Mouse (Mus musculus): Measurements from ENCODE around the gene Gm3285. TPM values are rescaled to one million over a fixed set of nuclear protein-coding genes. Genes with fewer than 3 reads are reported as not detected.

Gene Gm3285
- total RNA-seq (2021) = not detected
- long read RNA-seq = 0 reads

DNA sequence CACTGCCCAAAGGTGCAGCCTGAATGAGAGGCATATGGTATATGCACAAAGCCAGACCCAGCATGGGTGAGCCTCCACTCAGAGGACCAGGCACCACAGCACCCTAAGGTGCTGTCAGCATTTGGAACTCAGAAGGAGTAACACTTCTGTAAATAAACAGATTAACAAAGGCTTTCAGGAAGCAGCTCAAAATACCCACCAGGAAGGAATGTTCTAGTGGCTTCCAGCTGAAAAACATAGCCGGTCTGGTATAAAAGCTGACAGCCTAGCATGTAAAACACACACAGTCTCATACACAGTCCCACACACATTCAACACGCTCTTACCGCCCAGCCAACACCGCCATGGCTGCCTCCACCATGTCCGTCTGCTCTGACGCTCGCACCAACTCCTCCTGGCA is at the start of gene Gm3285:
Gene Gm3285 (plus strand): TSS at position 301 of the 400 bp plus-strand sequence.
- DNase-seq (ENCODE audit: low spot score in 2 of 2) = no peak

DNA sequence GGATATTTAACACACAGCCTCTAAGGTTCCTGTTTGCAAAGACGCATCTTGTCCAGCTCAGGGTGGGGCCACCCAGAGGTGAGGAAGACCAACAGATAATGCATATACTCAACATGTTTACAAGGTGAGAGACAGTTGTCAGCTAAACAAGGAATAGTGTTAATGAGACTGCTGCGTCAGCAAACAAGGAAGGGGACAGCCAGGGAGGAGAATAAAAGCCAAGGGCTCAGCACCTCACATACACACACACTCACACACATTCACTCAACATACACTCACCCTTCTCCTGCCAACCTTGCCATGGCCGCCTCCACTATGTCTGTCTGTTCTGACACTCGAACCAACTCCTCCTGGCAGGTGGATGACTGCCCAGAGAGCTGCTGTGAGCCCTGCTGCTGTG is 47.4 kb upstream of the Gm3285 start, which contains the start of gene Gm2696:
Gene Gm2696 (plus strand): TSS at position 301 of the 400 bp plus-strand sequence.
- no peak for DNase-seq (ENCODE audit: low spot score in 2 of 2)

DNA sequence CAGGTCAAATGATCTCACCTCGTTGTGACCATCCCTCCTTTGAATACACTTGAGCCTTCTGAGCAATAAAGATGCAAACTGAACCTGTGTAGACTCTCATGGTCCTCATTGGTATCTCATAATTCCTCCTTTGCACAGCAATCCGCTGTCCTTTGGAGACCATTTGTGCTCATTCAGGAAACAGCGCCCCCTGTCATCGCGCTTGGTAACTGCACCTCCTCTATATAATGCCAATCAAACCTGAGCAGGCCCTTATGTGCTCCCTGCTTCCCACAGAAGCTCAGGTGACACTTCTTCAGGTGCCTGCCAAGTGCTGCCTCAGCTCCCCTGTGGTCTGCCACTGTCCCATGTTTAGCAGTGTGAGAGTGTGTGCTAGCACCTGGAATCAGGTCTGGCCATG is 46.3 kb upstream of the Gm3285 start:
- no peak for DNase-seq (ENCODE audit: low spot score in 2 of 2)

DNA sequence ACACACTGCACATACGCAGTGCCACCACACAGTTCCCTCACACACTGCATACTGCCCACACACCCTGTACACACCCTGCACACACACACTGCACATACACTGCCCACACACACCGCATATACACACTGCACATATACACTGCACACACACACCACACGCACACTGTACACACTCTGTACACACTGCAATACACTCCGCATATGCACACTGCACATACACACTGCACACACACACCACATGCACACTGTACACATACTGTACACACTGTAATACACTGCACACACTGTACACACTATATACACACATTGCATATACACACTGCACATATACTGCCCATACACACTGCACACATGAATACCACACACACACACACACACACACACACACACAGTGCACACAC is 43.3 kb upstream of the Gm3285 start:
- no peak for DNase-seq (ENCODE audit: low spot score in 2 of 2)

DNA sequence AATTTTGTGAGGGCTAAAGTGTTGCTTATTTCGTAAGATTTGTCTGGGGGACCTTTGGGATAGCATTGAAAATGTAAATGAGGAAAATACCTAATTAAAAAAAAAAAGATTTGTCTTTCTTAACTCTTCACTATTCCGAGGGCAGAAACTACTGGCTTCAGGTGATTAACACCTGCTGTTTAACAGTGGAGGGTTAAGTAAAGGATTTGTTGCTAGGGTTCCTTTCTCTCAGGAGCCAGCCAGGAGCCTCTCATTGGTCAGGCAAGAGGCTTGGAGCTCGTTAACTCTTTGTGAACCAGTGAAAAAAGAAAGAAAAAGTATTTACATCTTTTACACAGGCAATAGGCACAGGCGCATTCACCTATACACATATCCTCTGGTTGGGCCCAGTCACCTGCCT is 42.6 kb upstream of the Gm3285 start:
- no peak for DNase-seq (ENCODE audit: low spot score in 2 of 2)

DNA sequence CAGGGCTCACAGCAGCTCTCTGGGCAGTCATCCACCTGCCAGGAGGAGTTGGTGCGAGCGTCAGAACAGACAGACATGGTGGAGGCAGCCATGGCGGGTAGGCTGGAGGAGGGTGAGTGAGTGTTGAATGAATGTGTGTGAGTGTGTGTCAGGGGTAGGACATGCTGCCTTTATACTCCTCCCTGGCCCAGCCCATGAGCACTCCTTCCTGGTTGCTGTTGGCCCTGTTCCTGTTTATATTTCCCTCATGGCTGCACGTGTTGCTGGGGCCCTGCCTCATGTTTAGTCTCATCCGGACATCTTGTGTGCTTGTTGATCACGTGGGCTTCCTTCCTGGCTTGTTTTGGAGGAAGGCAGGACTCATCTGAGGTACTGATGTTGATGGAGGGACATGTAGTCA is 34.8 kb upstream of the Gm3285 start, which contains the start of gene Krtap10-4:
Gene Krtap10-4 (minus strand): TSS at position 145 of the 400 bp plus-strand sequence.
- DNase-seq (ENCODE audit: low spot score in 2 of 2) = no peak

DNA sequence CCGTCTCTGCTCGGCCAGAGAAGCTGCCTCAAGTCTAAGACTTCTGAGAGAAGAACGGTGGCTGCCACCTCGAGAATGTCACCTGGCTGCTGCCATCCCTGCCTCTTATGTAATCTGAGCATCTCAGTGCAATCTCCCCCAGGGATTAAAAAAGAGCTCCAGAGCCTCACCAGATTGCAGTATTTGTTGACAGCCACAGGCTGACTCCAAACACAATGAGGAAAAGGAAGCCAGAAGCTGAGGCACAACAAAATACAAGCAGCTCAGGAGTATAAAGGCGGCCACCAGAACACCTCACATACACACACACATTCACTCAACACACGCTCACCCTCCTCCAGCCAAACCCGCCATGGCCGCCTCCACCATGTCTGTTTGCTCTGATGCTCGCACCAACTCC is 26.1 kb upstream of the Gm3285 start, which contains the start of gene Krtap10-10:
Gene Krtap10-10 (plus strand): TSS at position 301 of the 400 bp plus-strand sequence.
- DNase-seq (ENCODE audit: low spot score in 2 of 2) = peak in 1 of 2 experiments; percentile 6

DNA sequence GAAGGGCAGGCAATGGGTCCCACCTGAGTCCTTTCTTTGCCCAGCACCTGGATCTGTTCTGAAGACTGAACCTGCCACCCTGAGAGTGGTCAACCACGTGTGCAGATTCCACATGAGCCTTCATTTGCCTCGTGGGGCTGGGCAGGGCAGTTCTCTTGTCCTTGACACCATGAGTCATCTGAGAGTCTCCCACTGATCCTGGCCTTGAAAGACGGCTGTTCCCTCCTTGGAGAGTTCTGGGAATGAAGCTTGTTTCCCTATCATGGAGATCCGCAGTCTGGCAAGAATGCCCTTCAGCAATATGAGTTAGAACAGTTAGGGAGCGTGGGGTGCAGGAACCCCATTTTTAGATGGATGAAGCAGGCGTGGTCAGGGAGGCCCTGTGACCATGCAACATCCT is 22.8 kb upstream of the Gm3285 start:
- no peak for DNase-seq (ENCODE audit: low spot score in 2 of 2)

DNA sequence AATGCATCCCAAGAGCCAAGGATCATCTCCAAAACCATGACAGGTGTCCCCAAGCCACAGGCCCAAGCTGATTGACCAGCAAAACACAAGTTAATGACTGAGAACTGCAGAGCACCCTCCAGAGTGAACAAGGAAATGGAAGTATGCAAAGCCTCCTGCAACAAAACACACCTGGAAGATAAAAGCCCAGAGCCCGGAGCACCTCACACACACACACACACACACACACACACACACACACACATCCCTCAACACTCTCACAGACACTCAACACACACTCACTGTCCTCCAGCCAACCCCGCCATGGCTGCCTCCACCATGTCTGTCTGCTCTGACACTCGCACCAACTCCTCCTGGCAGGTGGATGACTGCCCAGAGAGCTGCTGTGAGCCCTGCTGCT is 15.3 kb upstream of the Gm3285 start, which contains the start of gene Gm36176:
Gene Gm36176 (plus strand): TSS at position 301 of the 400 bp plus-strand sequence.
- no peak for DNase-seq (ENCODE audit: low spot score in 2 of 2)

DNA sequence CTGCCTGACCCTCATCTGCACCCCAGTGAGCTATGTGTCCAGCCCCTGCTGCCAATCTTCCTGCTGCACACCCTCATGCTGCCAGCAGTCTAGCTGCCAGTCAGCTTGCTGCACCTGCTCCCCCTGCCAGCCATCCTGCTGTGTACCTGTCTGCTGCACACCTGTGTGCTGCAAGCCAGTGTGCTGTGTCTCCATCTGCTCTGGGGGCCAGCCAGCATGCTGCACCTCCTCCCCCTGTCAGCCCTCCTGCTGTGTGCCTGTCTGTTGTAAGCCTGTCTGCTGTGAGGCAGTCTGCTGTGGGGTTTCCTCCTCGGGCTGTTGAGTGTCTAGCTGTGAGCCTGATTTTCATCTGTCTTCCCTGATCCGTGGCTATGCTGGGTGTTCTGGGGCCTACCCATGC is 14.8 kb upstream of the Gm3285 start:
- DNase-seq (ENCODE audit: low spot score in 2 of 2) = no peak

DNA sequence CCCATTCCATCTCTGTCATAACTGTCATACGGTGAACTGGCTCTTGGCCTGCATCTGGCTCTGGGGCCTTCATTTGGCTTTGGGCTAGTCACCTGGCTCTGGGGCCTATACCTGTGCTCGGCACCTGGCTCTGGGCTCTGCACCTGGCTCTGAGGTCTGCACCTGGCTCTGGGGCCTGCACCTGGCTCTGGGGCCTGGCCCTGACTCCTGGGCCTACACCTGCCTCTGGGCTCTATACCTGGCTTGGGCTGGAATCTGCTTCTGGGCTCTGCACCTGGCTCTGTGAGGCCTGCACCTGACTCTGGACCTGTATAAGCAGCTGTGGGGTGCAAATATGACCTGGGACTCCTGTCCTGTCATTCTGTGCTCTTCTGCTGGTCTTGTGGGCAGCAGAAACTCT is 14.2 kb upstream of the Gm3285 start:
- DNase-seq (ENCODE audit: low spot score in 2 of 2) = no peak

DNA sequence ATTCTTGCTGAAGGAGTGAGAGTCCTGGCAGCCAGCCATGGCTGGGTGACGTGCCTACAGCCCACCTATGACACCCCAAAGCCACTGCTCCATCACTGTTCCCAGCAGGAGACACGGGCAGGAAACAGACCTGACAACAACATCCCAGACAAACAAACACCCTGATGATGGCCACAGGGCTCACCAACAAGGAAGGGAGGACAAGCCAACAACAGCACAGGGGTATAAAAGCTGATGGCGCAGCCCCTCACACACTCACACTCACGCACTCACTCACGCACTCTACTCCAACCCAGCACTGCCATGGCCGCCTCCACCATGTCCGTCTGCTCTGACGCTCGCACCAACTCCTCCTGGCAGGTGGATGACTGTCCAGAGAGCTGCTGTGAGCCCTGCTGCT is 9.2 kb upstream of the Gm3285 start, which contains the start of gene Gm10318:
Gene Gm10318 (plus strand): TSS at position 301 of the 400 bp plus-strand sequence.
- no peak for DNase-seq (ENCODE audit: low spot score in 2 of 2)

DNA sequence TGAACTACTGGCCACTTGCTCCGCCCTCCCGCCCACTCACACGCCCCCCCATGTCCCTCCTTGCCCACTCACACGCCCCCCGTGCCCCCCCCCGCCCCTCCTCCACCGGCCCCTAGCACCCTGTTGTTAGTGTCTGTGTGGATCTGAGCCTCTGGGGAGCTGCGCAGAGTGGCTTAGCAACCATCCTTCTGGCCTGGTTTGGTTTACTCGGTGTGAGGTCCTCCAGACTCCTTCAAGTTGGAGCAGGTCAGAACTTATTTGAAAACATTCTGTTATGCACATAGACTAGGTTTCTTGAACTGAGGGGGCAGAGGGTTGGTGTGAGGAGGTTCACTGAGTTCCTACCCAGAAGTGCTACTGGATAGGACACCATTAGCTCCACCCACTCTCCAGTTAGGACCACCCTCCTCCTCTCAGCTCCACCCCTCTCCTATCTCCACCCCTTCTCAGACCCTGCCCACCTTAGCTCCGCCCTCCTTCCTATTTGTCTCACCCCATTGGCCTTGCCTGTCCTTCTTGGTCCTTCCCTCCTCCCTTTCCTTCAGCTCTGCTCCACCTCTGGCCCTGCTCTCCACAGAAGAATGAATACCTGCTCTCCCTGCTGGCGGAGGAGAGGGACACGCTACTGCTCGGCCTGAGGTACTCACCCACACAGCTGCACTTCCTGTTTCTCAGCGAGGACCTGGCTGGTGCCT is 2.4 kb downstream of the Gm3285 start:
- no peak for DNase-seq (ENCODE audit: low spot score in 2 of 2)

DNA sequence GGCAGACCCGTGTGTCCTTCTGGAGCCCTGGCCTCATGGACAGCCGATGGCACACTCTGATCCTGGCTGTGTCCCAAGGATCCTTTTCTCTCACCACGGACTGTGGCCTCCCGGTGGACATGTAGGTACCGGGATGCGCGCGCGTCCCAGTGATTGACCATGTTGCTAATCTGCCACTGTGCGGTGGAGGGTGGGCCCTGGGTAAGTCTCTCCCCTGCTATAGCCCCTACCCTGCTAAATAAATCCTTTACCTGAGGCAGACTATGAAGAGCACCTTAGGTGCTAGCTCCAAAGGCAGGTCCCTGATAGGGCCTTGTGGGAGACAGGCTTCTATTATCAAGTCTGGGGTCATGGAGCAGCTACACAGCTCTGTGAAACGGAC is 3.0 kb downstream of the Gm3285 start:
- DNase-seq (ENCODE audit: low spot score in 2 of 2) = no peak

DNA sequence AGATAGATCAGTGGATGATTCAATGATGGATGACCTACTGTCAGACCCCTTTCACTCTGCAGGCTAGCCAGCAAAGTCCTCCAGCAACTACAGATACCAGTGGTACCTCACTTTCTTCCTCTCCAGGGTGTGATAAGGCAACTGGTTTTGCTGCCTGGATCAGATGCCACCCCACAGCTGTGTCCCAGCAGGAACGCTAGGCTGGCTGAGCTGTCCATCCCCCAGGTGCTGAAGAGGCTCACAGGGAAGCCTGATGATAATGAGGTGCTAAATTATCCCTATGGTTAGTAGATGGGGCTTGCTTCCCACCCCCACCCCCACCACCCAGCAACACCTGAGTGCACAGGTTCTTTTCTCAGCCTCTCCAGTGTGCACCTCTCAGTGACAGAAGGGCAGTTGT is 5.8 kb downstream of the Gm3285 start:
- DNase-seq (ENCODE audit: low spot score in 2 of 2) = no peak

DNA sequence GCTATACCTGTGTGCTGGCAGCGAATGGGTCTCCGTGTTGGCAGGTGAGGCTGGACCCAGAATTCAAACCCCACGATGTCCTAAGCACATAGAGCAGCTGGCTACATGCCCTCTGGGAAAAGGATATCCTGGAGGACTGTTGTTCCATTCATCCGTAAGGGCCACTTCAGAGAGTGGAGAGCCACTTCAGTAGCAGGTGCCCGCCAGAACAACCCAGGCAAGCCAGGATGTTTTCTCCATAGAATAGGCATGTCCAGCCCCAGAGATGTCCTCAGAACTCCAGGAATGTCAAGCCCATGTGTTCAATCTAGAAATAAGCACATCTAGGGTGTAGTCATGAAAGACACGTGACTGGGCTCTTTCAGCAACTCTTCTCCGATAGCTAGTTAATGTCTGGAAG is 7.9 kb downstream of the Gm3285 start:
- DNase-seq (ENCODE audit: low spot score in 2 of 2) = no peak

DNA sequence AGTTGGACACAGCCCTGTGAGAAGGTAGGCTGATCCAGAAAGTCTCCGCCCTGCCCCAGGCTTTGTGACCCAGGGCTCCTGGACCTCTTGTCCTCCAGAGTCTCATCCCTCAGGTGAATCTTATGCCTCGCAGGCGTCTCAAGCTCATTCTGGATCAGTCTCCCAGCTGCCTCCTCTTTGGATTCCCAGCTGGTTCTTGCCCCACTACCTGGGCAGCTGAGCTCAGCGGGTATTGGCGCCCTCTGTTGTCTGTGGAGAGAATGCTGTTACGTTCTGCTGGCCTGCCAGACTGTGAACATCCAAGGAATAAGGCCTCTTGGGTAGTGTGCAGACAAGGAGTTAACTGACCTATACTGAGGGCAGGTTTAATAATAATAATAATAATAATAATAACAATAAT is 17.2 kb downstream of the Gm3285 start:
- peak in 1 of 2 experiments; percentile 51 for DNase-seq (ENCODE audit: low spot score in 2 of 2)

DNA sequence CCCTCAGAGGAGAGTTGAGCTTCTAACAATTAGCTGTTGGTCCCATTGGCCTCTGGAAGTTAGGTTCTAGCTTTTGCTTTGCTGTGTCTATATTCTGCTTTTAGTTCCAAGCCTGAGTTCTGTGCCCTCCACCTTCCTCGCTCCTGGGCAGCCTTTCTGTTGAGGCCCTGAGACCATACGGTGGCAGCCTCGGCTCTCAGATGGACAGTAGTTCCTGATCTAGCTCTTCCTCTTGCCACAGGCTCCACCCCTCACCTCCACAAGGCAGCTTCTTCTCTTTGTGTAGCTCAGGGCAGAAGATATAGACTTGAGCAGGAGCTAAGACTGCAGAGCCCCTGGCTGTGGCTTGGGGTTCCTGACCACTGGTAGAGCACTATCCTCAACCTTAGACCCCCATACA is 18.5 kb downstream of the Gm3285 start:
- no peak for DNase-seq (ENCODE audit: low spot score in 2 of 2)

DNA sequence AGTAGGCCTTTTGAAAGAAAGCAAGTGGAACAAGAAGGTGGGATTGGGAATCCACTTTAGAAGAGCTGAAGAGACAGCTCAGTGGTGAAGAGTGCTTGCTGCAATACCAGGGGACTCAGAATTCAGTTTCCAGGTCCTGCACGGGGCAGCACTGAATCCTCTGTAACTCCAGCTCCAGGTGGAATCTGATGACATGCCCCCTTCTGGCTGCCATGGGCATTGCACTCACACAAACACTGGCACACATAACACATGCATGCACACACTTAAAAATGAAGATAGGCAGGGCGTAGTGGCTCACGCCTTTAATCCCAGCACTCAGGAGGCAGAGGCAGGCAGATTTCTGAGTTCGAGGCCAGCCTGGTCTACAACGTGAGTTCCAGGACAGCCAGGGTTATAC is 20.8 kb downstream of the Gm3285 start:
- DNase-seq (ENCODE audit: low spot score in 2 of 2) = no peak

DNA sequence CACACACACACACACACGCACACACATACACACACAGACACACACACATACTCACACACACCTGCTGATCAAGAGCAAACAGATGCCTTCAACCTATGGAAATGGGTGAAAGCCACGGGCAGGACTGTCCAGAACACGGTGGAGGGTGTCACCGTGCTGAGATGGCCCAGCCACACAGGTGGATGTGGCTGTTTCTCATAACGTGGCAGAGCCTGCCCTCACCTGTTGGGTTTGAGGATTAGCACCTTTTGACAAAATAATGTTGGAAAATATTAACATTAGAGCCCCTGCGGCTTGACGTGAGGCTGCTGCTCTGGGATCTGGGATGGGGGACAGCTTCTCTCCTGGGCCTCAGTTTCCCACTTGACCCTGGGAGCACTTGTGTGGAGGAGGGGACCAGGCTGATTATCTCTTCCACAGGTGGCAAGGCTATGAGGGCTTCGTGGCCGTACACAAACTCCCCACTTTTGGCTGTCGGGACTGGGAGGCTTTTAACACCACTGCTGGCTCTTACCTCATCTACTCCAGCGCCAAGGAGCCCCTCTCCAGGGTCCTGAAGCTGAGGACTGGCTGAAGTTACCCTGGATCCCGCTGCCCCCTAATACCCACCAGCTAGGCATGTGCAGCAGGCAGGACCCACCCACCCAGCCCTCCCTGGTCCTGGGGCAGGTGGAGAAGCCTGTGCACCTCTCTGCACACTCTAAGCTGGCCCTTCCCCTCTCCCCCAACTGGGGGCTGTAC is 24.4 kb downstream of the Gm3285 start:
- no peak for DNase-seq (ENCODE audit: low spot score in 2 of 2)

DNA sequence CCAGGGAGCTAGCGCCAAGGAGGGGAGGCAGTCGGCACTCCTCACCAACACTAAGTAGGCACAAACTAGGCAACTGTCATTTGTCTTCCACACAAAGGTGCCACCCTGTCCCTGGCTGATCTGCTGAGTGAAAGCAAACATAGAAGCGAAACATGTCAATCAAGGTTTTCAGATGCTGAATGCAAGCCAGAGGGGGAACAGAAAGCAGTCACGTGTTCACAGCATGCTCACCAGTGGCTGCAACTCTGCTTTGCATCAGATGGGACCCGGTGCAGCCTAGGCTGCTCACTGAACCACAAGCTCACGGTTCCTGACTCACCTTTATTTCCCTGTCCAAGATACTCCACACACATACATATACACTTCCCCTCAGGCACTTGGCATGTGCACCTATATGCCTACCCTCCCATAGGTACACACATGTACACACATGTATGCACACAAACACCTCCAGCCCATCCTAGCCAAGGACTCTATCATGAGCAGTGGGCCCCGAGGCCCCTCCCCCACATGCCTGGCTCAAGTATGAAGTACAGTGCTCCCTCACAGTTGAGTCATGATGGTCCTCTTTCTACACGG is 29.3 kb downstream of the Gm3285 start:
- DNase-seq (ENCODE audit: low spot score in 2 of 2) = no peak

DNA sequence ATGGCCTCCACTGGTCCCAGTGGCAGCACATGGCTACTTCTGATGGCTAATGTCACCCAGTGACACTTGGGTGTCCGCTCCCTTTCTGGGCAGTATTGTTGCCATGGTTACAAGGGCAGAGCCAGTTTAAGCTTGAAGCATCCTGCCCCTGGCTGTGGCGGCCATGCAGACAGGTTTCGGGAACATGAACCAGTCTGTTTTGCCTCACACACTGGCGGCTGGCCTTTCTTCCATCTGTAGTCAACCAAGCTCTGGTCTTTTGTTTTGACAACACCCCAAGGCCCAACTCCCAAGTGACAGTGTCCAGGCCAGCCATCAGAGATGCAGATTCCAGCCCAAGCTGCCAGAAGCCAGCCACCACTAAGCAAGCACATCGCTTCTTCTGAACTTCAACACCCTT is 33.8 kb downstream of the Gm3285 start:
- no peak for DNase-seq (ENCODE audit: low spot score in 2 of 2)
